Mouse (Mus musculus) MEL (cell line): ENCODE data around the gene Drd1. TPM values are rescaled to one million over a fixed set of nuclear protein-coding genes. Genes with fewer than 3 reads are reported as not detected.

Experiments used
- DNase-seq: peaks from one replicate; pipeline ENCODE4 v3.0.0; 2011; ENCODE audit warnings: low read depth, low spot score
- H3K27ac ChIP-seq: 2 replicates; pipeline ENCODE4 v1.5.1; 2012; ENCODE audit warnings: low read depth, mild to moderate bottlenecking, control low read depth, low read length, moderate library complexity; ENCODE audit not compliant: control insufficient read depth
- H3K27me3 ChIP-seq, 2 experiments: fragments of 150-350 bp in 1 of 2; sonication (generic) in 1 of 2; 2 replicates each; pipeline ENCODE4 v1.6.1; 2012; ENCODE audit warnings: low read length in 2 of 2, mild to moderate bottlenecking in 2 of 2, improper control_type of control experiment in 1 of 2, moderate library complexity in 1 of 2; ENCODE audit not compliant: insufficient read depth in 2 of 2, control insufficient read depth in 1 of 2
- H3K36me3 ChIP-seq, 2 experiments: 2 replicates each; pipeline ENCODE4 v1.6.1; 2012 to 2014; ENCODE audit warnings: low read length in 2 of 2, improper control_type of control experiment in 1 of 2, inconsistent platforms in 1 of 2, mild to moderate bottlenecking in 1 of 2; ENCODE audit not compliant: insufficient read depth in 2 of 2, control insufficient read depth in 1 of 2
- H3K4me1 ChIP-seq, 2 experiments: fragments of 150-350 bp in 1 of 2; sonication (generic) in 1 of 2; 2 replicates each; pipeline ENCODE4 v1.6.1; 2012; ENCODE audit warnings: low read length in 2 of 2, improper control_type of control experiment in 1 of 2, mild to moderate bottlenecking in 1 of 2; ENCODE audit not compliant: insufficient read depth in 2 of 2, control insufficient read depth in 1 of 2
- H3K4me3 ChIP-seq, 2 experiments: fragments of 150-350 bp in 1 of 2; sonication (generic) in 1 of 2; 2 replicates each; pipeline ENCODE4 v1.5.1; 2012; ENCODE audit warnings: low read depth in 2 of 2, low read length in 2 of 2, mild to moderate bottlenecking in 2 of 2, moderate library complexity in 2 of 2, control low read depth in 1 of 2, improper control_type of control experiment in 1 of 2; ENCODE audit not compliant: control insufficient read depth in 1 of 2, insufficient read depth in 1 of 2
- H3K79me2 ChIP-seq: 2 replicates; pipeline ENCODE4 v1.6.1; 2012; ENCODE audit warnings: mild to moderate bottlenecking, low read length, moderate library complexity; ENCODE audit not compliant: control insufficient read depth, poor library complexity, insufficient read depth
- H3K9ac ChIP-seq: 2 replicates; pipeline ENCODE4 v1.6.1; 2012; ENCODE audit warnings: low read depth, mild to moderate bottlenecking, control low read depth, low read length, moderate library complexity; ENCODE audit not compliant: control insufficient read depth, poor library complexity, severe bottlenecking
- H3K9me3 ChIP-seq: fragments of 150-350 bp; sonication (generic); replicated peaks from 2 replicates; pipeline ENCODE4 v1.6.1; 2012; ENCODE audit warnings: mild to moderate bottlenecking, low read length, improper control_type of control experiment, moderate library complexity; ENCODE audit not compliant: insufficient read depth
- CHD2 ChIP-seq: IDR thresholded peaks from 2 replicates; pipeline ENCODE4 v1.6.1; 2011; ENCODE audit warnings: low read length, improper control_type of control experiment
- ELF1 ChIP-seq: IDR thresholded peaks from 2 replicates; pipeline ENCODE4 v1.6.1; 2014; ENCODE audit warnings: low read depth, mild to moderate bottlenecking, inconsistent platforms, low read length, improper control_type of control experiment, moderate library complexity
- EP300 ChIP-seq, 2 experiments: IDR thresholded peaks; 2 replicates each; pipeline ENCODE4 v1.6.1; 2011; ENCODE audit warnings: improper control_type of control experiment in 2 of 2, low read length in 2 of 2, low read depth in 1 of 2, mild to moderate bottlenecking in 1 of 2
- ETS1 ChIP-seq: IDR thresholded peaks from 2 replicates; pipeline ENCODE4 v1.6.1; 2012; ENCODE audit warnings: low read depth, mild to moderate bottlenecking, inconsistent platforms, low read length, improper control_type of control experiment, moderate library complexity
- KAT2A ChIP-seq: conservative IDR thresholded peaks from 2 replicates; pipeline ENCODE4 v1.6.1; 2012; ENCODE audit warnings: low read depth, low read length, improper control_type of control experiment, inconsistent platforms
- MAZ ChIP-seq: IDR thresholded peaks from 2 replicates; pipeline ENCODE4 v1.6.1; 2012; ENCODE audit warnings: low read depth, mild to moderate bottlenecking, inconsistent platforms, low read length, improper control_type of control experiment
- MXI1 ChIP-seq: IDR thresholded peaks from 2 replicates; pipeline ENCODE4 v1.6.1; 2011; ENCODE audit warnings: mild to moderate bottlenecking, low read depth, low read length, improper control_type of control experiment
- MYB ChIP-seq: IDR thresholded peaks from 2 replicates; pipeline ENCODE4 v1.6.1; 2011; ENCODE audit warnings: mild to moderate bottlenecking, low read depth, low read length, improper control_type of control experiment
- MYC ChIP-seq: IDR thresholded peaks from 2 replicates; pipeline ENCODE4 v1.6.1; 2011; ENCODE audit warnings: low read depth, mild to moderate bottlenecking, low read length, improper control_type of control experiment, moderate library complexity
- POLR2A ChIP-seq, 2 experiments: IDR thresholded peaks; 2 replicates each; pipeline ENCODE4 v1.6.1; 2011 to 2012; ENCODE audit warnings: low read length in 2 of 2, mild to moderate bottlenecking in 2 of 2, control low read depth in 1 of 2, improper control_type of control experiment in 1 of 2, low read depth in 1 of 2, moderate library complexity in 1 of 2; ENCODE audit not compliant: control insufficient read depth in 1 of 2, insufficient read depth in 1 of 2, poor library complexity in 1 of 2
- SIN3A ChIP-seq: IDR thresholded peaks from 2 replicates; pipeline ENCODE4 v1.6.1; 2012; ENCODE audit warnings: low read length, improper control_type of control experiment, inconsistent platforms
- TAL1 ChIP-seq: IDR thresholded peaks from 2 replicates; pipeline ENCODE4 v1.6.1; 2012; ENCODE audit warnings: mild to moderate bottlenecking, inconsistent platforms, low read length, moderate library complexity, mixed read lengths
- USF1 ChIP-seq: IDR thresholded peaks from 2 replicates; pipeline ENCODE4 v1.6.1; 2014; ENCODE audit warnings: low read depth, mild to moderate bottlenecking, inconsistent platforms, low read length, improper control_type of control experiment, moderate library complexity
- USF2 ChIP-seq, 2 experiments: IDR thresholded peaks; 2 replicates each; pipeline ENCODE4 v1.6.1; 2011 to 2012; ENCODE audit warnings: improper control_type of control experiment in 2 of 2, low read length in 2 of 2, borderline replicate concordance in 1 of 2, inconsistent platforms in 1 of 2, low read depth in 1 of 2, mild to moderate bottlenecking in 1 of 2; ENCODE audit not compliant: insufficient read depth in 1 of 2
- ZNF384 ChIP-seq: IDR thresholded peaks from 2 replicates; pipeline ENCODE4 v1.6.1; 2012; ENCODE audit warnings: low read depth, mild to moderate bottlenecking, inconsistent platforms, low read length, improper control_type of control experiment
- polyA plus RNA-seq, 2 experiments: library from polyadenylated mRNA; stranded (reverse) in 1 of 2; unstranded in 1 of 2; fragments of >175 nt in 1 of 2; fragments of >200 nt in 1 of 2; gene quantifications; 2 replicates each; pipeline versions ENCODE4 v1.2.1 to v1.2.4; 2012; ENCODE audit warnings: low replicate concordance in 2 of 2, low read depth in 1 of 2; ENCODE audit not compliant: insufficient read length in 2 of 2, insufficient read depth in 1 of 2, missing spikeins in 1 of 2
- total RNA-seq: library from RNA; depleted of rRNA; stranded (reverse); fragments of 300-350 nt; gene quantifications from 2 replicates; pipeline ENCODE4 v1.2.3, GENCODE M21; 2012

Drd1 gene
- total and polyA plus RNA-seq, 3 experiments: not detected

GRCm38 (mm10) chr13:54082946-54083345 is 27.4 kb upstream of the Drd1 start:
- H3K79me2 ChIP-seq: peaks cover 40% of the 10 kb centered on the region
- no peak overlapping the region for H3K9ac ChIP-seq
- TF ChIP-seq ETS1 (peak; percentile 75), ELF1 (no peak), MYC (no peak), USF2 (IDR thresholded peaks at IDR 0.05; ENCODE audit: borderline replicate concordance in 1 of 2, insufficient read depth in 1 of 2, low read depth in 1 of 2, low read length in 2 of 2) (no peak), CHD2 (no peak), SIN3A (peak; percentile 87), MXI1 (peak; percentile 44; the same call in 1 of the 2 replicates), EP300 (IDR thresholded peaks at IDR 0.05; ENCODE audit: low read depth in 1 of 2, low read length in 2 of 2) (peak in 1 of 2 experiments; percentile 6; a peak in 1 of 4 replicates), MYB (no peak), KAT2A (no peak)
- TF ChIP-seq, all 39 proteins: peak for 4
- Histone ChIP-seq H3K27me3 (no peaks in the 10 kb centered on the region), H3K4me1 (peaks cover 13 to 32% of the 10 kb centered on the region in 2 experiments), H3K36me3 (peaks cover 24 to 30% of the 10 kb centered on the region in 2 experiments), H3K27ac (no peak overlapping the region), H3K4me3 (no peak overlapping the region), H3K9me3 (no peaks in the 10 kb centered on the region)
- DNase-seq: no peak

- Histone ChIP-seq H3K9me3 (no peaks in the 10 kb centered on the region), H3K79me2 (peaks cover 62% of the 10 kb centered on the region), H3K4me3 (no peak overlapping the region), H3K36me3 (peaks cover 12 to 32% of the 10 kb centered on the region in 2 experiments), H3K27ac (peak overlapping the region; percentile 42; the same call in 1 of the 2 replicates), H3K9ac (no peak overlapping the region), H3K27me3 (no peaks in the 10 kb centered on the region), H3K4me1 (peaks cover 13 to 32% of the 10 kb centered on the region in 2 experiments)
- TF ChIP-seq EP300 (IDR thresholded peaks at IDR 0.05; ENCODE audit: low read depth in 1 of 2, low read length in 2 of 2) (peak in 1 of 2 experiments; percentile 5; a peak in 1 of 4 replicates), POLR2A (IDR thresholded peaks at IDR 0.05; ENCODE audit: control insufficient read depth in 1 of 2, insufficient read depth in 1 of 2, low read depth in 1 of 2, low read length in 2 of 2, poor library complexity in 1 of 2) (no peak), ETS1 (peak; percentile 35; the same call in 1 of the 2 replicates), ZNF384 (peak; percentile 65), MAZ (no peak), TAL1 (no peak), USF1 (peak; percentile 70)
- peak; percentile 28 for DNase-seq
These were observed 25.3 kb upstream of the Drd1 start for GRCm38 (mm10) chr13:54080785-54081184.
